Mouse (Mus musculus): ENCODE data around the gene Gngt2.
"Not testable (repeated sequence)": the region's sequence is repeated elsewhere in the genome, so short reads cannot be mapped to it uniquely, and the experiment has no call there.

Gene Gngt2

DNA sequence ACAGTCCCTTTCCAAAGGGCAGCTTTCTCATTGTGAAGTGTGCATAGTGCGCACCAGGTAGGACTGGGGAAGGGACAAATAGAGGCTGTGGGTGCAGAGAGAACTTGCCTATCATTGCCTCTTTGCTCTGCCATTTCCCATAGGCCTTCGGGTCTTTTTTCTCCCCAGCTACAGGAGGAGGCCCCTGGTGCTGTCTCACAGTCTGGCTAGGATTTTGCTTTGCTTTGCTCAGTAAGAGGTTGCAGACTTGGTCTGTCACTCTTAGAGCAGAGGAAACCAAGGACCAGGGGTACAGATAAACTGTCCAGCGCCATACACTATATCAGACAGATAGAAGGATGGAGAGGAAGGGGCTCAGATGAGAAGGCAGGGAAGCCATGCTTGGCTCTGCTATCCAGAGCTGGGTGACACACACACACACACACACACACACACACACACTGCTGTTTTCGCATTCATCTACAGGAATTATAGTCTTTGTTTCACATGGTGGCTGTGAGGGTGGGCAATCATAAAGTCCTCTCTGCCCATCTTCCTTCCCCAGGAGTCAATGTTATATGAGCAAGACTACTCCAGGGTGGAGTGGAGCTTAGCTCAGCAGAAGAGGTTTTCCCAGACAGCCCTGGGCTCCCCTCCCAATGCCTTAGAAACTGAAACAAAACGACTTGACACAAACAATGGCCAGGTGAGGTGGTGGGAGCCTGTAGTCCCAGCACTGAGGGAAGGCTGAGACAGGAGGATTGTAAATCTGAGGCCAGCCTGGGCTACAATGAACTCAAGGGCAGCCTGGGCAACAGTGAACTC is 3.9 kb downstream of the Gngt2 start:
- DNase-seq (ENCODE audit: low read depth, low spot score): no peak

DNA sequence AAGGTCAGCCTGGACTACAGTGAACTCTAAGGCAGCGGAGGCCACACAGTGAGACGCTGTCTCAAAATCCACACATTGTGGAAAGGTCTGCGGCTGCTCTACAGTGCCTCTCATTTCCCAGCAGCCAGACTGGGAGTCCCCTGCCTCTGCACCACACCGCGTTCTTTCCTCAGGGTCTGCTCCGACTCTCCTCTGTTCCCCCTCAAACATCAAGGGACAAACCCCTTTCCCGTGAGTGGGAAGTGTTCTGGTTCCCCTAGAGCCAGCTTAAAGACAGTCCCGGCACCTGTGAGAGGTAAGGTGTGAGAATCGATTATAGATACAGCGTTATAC is 4.4 kb downstream of the Gngt2 start:
- no peak for DNase-seq (ENCODE audit: low read depth, low spot score)

DNA sequence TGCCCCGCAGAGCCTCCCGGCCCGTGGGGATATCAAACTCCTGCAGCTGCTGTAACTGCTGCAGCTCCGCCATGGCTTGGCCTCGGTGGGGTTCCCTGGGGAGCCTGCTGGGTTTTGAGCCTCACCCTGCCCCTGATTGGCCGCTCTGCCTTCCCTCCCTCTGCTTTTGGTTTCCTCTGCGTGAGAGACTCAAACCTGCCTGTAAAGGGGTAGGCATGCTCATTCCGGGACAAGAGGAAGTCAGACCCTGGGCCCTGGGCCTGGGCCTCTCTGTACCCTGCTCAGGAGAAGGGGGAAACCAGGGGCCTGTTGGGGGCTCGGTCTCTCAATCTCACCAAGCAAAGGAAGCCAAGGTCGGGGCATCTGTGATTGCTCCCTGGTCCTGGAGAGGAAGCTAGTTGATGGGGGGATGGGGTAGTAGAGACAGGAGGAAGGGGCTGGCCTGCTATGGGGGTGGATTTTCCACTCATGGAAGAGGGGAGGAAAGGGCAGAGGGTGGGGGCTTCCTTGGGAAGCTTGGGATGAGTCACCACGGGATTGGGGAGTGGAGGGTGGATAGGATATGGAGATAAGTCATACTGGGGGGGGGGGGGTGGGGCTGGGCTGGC is 5.2 kb downstream of the Gngt2 start, which contains the start of gene Abi3:
Gene Abi3 (minus strand): TSS at position 403 of the 608 bp plus-strand sequence.
- no peak for DNase-seq (ENCODE audit: low read depth, low spot score)

GRCm38 (mm10) chr11:95842953-95843352 is 5.9 kb downstream of the Gngt2 start:
- DNase-seq (ENCODE audit: low read depth, low spot score): no peak

- DNase-seq (ENCODE audit: low read depth, low spot score): peak; percentile 69
These were observed 6.5 kb downstream of the Gngt2 start for GRCm38 (mm10) chr11:95843421-95843950.

DNA sequence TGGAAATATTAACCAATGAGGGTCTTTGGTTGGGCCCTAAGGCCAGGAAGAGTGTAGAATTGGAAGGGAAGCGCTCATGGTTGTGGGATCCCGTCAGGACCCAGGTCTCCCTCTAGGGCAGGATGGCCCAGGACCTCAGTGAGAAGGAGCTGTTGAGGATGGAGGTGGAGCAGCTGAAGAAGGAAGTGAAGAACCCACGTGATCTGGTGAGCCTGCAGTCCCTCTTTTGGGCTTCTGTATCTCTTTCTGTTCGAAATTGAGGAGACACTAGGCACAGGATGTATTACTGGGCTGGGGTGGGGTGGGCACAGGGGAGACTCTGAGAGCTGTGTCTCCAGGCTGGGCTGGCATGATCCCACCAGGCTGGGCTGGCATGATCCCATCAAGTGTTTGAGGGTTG is 7.9 kb downstream of the Gngt2 start:
- no peak for DNase-seq (ENCODE audit: low read depth, low spot score)

- DNase-seq (ENCODE audit: low read depth, low spot score): no peak
These were observed 13.9 kb downstream of the Gngt2 start for GRCm38 (mm10) chr11:95850898-95851297.

- DNase-seq (ENCODE audit: low read depth, low spot score): no peak
These were observed 16.7 kb downstream of the Gngt2 start for GRCm38 (mm10) chr11:95853684-95854083.

GRCm38 (mm10) chr11:95857306-95857705 is 20.3 kb downstream of the Gngt2 start:
- no peak for DNase-seq (ENCODE audit: low read depth, low spot score)

DNA sequence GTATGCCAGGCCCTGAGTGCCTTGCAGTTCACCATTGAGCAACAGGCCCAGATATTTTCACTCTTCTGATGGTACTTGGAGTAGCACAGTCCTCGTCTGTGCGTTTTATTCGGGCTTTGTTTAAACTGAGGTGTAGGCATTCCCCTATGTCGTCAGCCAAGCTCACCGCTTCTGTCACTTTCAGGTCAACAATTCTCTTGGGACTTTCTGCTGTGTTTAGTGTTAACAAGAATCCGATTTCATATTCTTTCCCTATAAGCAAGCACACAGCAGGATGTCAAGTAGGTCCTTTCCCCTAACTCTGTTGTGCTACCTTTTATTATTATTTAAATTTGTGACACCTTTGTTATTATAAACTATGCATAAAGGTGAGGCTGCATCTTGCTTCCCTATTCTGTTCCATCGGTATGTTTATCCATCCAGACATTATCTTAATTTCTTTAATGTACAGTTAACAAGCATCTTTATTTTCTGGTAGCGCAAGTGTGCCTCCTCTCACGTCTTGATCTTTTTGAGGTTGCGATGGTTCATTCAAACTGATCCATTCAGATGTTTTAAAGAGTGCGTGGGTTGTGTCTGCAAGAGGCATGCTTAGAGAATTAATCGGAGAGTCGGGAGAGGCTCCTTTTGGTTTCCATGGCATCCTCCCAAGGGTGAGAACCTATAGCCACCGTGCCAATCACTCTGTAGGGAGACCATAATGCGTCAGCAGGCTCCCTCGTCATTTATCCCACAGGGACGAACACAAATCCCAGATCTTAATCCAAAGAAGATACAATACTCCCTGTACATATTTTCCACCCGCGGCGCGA is 20.9 kb downstream of the Gngt2 start:
- DNase-seq (ENCODE audit: low read depth, low spot score): no peak

DNA sequence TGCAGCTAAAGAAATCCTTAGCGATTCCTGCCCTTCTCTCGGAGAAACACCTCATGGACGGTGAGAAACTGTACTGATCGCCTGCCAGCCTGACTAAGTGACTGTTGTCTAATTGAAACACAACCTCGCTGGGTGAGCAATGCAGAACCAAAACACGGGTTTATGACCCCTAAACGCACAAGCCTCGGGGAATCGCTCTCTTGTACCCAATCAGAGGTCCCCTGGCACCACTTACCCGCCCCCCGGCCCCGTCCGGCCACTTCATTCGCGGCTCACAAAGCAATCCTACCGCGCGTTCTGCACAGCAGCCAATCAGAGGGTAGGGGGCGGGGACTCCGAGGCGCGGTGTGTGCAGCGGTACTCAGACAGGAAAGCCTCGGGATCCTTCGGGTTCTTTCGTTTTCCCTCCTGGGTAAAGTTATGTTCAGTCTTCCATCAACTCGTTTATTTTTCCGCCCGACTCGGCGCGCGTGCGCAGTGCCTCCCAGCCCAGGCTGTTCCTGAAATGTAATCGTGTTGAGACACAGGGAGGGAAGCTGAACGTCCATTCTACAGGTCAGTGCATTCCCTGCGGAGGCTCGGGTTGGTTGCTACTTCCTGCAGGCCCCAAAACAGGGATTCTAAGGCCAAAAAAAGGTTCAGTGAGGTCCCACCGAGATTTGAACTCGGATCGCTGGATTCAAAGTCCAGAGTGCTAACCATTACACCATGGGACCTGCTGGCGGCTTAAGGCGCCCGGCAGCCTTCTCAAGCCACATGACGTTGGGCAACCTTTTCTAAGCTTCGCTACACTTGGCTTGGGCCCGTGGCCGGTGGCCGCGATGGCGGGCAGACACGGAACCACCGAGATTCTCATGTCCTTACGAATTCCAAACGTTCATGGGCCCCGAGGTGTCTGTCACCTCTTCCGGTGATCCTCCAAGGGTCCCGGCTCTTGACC is 21.8 kb downstream of the Gngt2 start:
- peak; percentile 87 for DNase-seq (ENCODE audit: low read depth, low spot score)

DNA sequence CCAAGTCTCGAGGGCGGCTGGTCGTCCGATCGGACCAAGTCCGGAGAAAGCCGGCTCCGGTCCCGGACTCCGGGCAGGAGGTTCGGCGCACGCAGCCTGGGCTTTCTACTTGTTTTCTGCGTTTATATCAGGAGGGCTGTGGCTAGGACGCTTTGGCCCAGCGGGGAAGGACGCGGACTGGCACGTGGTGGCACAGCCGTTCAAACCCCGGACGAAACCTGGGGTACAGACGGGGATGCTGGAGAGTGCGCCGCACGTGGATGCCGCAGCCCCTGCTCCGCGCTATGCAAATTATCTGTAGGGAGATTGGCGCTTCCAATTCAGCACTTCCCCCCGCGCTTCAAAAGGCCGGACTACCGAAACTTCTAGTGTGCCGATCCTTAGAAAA is 22.4 kb downstream of the Gngt2 start:
- no peak for DNase-seq (ENCODE audit: low read depth, low spot score)

- no peak for DNase-seq (ENCODE audit: low read depth, low spot score)
These were observed 23.1 kb downstream of the Gngt2 start for GRCm38 (mm10) chr11:95860071-95860490.

- DNase-seq (ENCODE audit: low read depth, low spot score): no peak
These were observed 24.4 kb downstream of the Gngt2 start for GRCm38 (mm10) chr11:95861397-95861796.

- no peak for DNase-seq (ENCODE audit: low read depth, low spot score)
These were observed 32.4 kb downstream of the Gngt2 start for GRCm38 (mm10) chr11:95869442-95869841.

DNA sequence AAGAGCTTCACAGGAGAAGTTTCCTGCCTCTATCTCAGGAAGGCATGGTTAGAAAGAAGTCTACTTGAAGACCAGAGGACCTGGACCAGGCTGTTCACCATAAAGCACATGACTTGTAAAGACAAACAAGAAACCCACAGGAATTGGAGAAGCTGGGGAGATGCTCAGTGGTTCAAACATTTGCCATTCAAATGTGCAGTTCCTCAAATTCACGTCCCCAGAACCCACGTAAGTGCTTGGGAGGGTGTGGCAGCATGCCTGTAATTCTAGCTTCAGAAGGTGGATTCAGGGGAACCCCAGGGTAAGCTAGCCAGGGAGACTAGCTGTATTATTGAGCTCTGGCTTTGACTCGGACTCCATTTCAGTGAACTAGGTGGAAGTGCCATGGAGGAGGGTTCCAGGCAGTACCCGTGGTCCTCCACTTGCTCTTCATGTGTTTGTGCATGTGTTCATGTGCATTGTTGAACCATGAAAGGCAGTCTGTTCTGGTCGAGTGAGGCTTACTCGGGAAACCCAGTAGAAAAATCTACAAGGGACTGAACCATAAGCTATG is 33.0 kb downstream of the Gngt2 start:
- no peak for DNase-seq (ENCODE audit: low read depth, low spot score)

DNA sequence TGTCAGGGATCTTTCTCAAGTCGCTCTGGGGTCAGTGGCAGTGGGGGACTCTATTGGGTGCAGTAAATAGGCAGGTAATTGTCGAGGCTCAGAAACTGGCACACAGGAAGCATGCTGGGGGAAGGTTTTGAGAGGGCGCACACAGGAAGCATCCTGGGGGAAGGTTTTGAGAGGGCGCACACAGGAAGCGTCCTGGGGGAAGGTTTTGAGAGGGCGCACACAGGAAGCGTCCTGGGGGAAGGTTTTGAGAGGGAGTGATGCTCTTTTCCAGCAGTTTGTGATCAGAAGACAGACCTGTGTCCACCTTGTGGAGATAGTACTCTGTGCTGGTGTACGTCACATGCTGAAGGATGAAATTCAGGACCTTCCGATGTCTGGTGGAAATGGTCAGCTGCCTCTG is 38.8 kb downstream of the Gngt2 start:
- DNase-seq (ENCODE audit: low read depth, low spot score): no peak

DNA sequence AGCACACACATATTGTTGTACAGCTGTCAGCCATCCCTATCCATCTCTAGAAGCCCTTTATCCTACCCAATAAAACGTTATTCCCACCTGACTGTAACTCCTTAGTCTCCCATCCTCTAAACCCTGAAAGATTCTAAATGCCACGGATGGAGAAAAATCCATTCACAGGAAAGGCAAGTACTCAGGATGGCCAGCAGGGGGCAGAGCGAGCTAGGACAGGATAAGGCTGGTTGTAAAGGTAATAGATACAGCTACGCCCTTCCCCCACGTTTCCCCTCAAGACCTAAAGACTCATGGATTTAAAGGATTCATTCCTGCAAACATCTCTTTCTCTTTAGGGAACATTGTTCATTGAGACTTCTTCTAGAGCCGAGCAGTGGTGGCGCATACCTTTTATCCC is 39.3 kb downstream of the Gngt2 start:
- DNase-seq (ENCODE audit: low read depth, low spot score): no peak

DNA sequence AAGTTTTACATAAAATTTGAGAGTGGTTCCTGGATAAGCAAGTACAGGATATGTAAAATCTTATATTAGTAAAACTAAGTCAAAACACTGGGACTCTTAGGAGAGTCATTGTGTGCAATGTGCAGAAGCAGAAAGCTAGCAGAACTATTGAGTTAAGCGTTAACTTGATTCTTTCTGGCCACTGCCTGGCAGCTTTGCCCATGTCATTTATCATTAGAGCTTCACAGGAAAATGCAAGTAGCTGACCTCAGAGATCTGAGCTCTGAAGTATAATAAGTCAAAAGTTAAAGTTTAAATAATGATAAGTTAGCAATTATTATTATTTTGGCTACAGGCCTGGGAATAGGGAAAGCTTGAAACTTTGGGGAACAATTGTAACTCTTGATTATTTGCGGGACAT is 42.8 kb downstream of the Gngt2 start:
- DNase-seq (ENCODE audit: low read depth, low spot score): not testable (repeated sequence)

- DNase-seq (ENCODE audit: low read depth, low spot score): no peak
These were observed 53.5 kb downstream of the Gngt2 start for GRCm38 (mm10) chr11:95890462-95891051.

Measured in retina, adult 2 months (tissue).